Mouse (Mus musculus) hematopoietic stem cell, adult 5-6 weeks (primary cell): ENCODE data around the gene Slc28a1. TPM values are rescaled to one million over a fixed set of nuclear protein-coding genes. Genes with fewer than 3 reads are reported as not detected.
"Not testable (repeated sequence)": the region's sequence is repeated elsewhere in the genome, so short reads cannot be mapped to it uniquely, and the experiment has no call there.

Source experiments
- ATAC-seq, 2 experiments: fragments of 125-278 bp in 1 of 2; replicated peaks in 1 of 2; 2 replicates each; pipeline ENCODE4 v1.8.0; 2016 to 2017; ENCODE audit warnings: inconsistent platforms in 2 of 2, mild to moderate bottlenecking in 2 of 2, moderate number of reproducible peaks in 2 of 2, low read depth in 1 of 2, moderate TSS enrichment in 1 of 2; ENCODE audit not compliant: low FRiP score in 2 of 2, poor library complexity in 2 of 2, severe bottlenecking in 2 of 2, insufficient read depth in 1 of 2, low TSS enrichment in 1 of 2
- total RNA-seq: library from RNA; stranded (forward); fragments of 172-1452, 232-1000 nt; gene quantifications from 2 replicates; pipeline ENCODE4 v1.2.3, GENCODE M21; 2017

The Slc28a1 gene
- total RNA-seq, 1 experiment from 2014 or later, result not detected

- ATAC-seq, result no peak
These were observed 70.1 kb downstream of the Slc28a1 start for GRCm38 (mm10) chr7:81184651-81185050.

- not testable (repeated sequence) for ATAC-seq
These were observed 71.4 kb downstream of the Slc28a1 start for GRCm38 (mm10) chr7:81186036-81186435.

- ATAC-seq, result no peak
These were observed 74.6 kb downstream of the Slc28a1 start for GRCm38 (mm10) chr7:81189180-81189579.

- ATAC-seq, result no peak
These were observed 80.9 kb downstream of the Slc28a1 start for GRCm38 (mm10) chr7:81195509-81195908.

- ATAC-seq, result no peak
These were observed 82.2 kb downstream of the Slc28a1 start for GRCm38 (mm10) chr7:81196796-81197195.

GRCm38 (mm10) chr7:81198538-81198937 lies 83.9 kb downstream of the Slc28a1 start:
- ATAC-seq, result no peak

GRCm38 (mm10) chr7:81199109-81199508 lies 84.5 kb downstream of the Slc28a1 start:
- no peak for ATAC-seq

GRCm38 (mm10) chr7:81199757-81200156 lies 85.2 kb downstream of the Slc28a1 start:
- peak; percentile 57 to 68 for ATAC-seq

GRCm38 (mm10) chr7:81202389-81202788 lies 87.8 kb downstream of the Slc28a1 start:
- ATAC-seq, result no peak

- ATAC-seq, result not testable (repeated sequence)
These were observed 89.0 kb downstream of the Slc28a1 start for GRCm38 (mm10) chr7:81203576-81203975.

GRCm38 (mm10) chr7:81208944-81209343 lies 94.3 kb downstream of the Slc28a1 start:
- peak; percentile 36 to 44; a peak in 2 of 4 replicates for ATAC-seq

GRCm38 (mm10) chr7:81209979-81210685 lies 95.5 kb downstream of the Slc28a1 start:
- ATAC-seq, result no peak

- no peak for ATAC-seq
These were observed 97.2 kb downstream of the Slc28a1 start for GRCm38 (mm10) chr7:81211760-81212159.

- ATAC-seq, result peak; percentile 69 to 70
These were observed 97.7 kb downstream of the Slc28a1 start for GRCm38 (mm10) chr7:81212261-81212681.

- ATAC-seq, result peak; percentile 72 to 82
These were observed 98.2 kb downstream of the Slc28a1 start for GRCm38 (mm10) chr7:81212697-81213346.

GRCm38 (mm10) chr7:81213347-81214152 lies 99.0 kb downstream of the Slc28a1 start, which contains the start of gene Pde8a:
Gene Pde8a (plus strand): TSS chr7:81213596.
- ATAC-seq, result no peak

GRCm38 (mm10) chr7:81214153-81214907 lies 99.7 kb downstream of the Slc28a1 start:
- no peak for ATAC-seq
